Mouse (Mus musculus) forebrain, embryonic 13.5 days (tissue): ENCODE measurements at regions not wholly inside any gene's neighbourhood (a gene's known extent, or its start where the extent isn't known, plus 50 kb on each side); places are given as distances from the start of the nearest gene placed in this dataset.

Experiments used
- ATAC-seq: fragments of 200-750 bp; cut with Nextera tagmentation; 2 replicates; pipeline ENCODE4 v1.8.0; 2017
- H3K27ac ChIP-seq: fragments of 300-500 bp; sonication (generic); 2 replicates; pipeline ENCODE4 v1.5.1; 2015; ENCODE audit warnings: inconsistent platforms, mild to moderate bottlenecking, moderate library complexity
- H3K27me3 ChIP-seq: fragments of 300-500 bp; sonication (generic); 2 replicates; pipeline ENCODE4 v1.6.1; 2015; ENCODE audit warnings: mild to moderate bottlenecking, inconsistent platforms
- H3K36me3 ChIP-seq: fragments of 300-500 bp; sonication (generic); 2 replicates; pipeline ENCODE4 v1.6.1; 2015; ENCODE audit warnings: mild to moderate bottlenecking, inconsistent platforms; ENCODE audit not compliant: poor library complexity, severe bottlenecking
- H3K4me1 ChIP-seq: fragments of 300-500 bp; sonication (generic); 2 replicates; pipeline ENCODE4 v1.6.1; 2015; ENCODE audit warnings: inconsistent platforms
- H3K4me2 ChIP-seq: fragments of 300-500 bp; sonication (generic); 2 replicates; pipeline ENCODE4 v1.6.1; 2015; ENCODE audit warnings: inconsistent platforms, mild to moderate bottlenecking, moderate library complexity
- H3K4me3 ChIP-seq: fragments of 300-500 bp; sonication (generic); 2 replicates; pipeline ENCODE4 v1.5.1; 2015; ENCODE audit warnings: mild to moderate bottlenecking, inconsistent platforms
- H3K9ac ChIP-seq: fragments of 300-500 bp; sonication (generic); 2 replicates; pipeline ENCODE4 v1.6.1; 2015; ENCODE audit warnings: mild to moderate bottlenecking, inconsistent platforms
- H3K9me3 ChIP-seq: fragments of 300-500 bp; sonication (generic); replicated peaks from 2 replicates; pipeline ENCODE4 v1.6.1; 2016; ENCODE audit warnings: inconsistent platforms
- WGBS: fragments of 180-500 bp; shearing (Covaris S2); methylation state at CpG from one replicate; pipeline ENCODE4 v1.1.7; 2015; 5-methylcytosine and 5-hydroxymethylcytosine counted together

GRCm38 (mm10) chr2:103896160-103896559 lies 61.6 kb upstream of the Lmo2 start:
- Histone ChIP-seq H3K27me3 (no peaks in the 10 kb centered on the region), H3K9me3 (no peaks in the 10 kb centered on the region), H3K27ac (no peak overlapping the region), H3K4me1 (peaks cover 8% of the 10 kb centered on the region), H3K4me3 (no peak overlapping the region), H3K36me3 (no peaks in the 10 kb centered on the region), H3K9ac (no peak overlapping the region), H3K4me2 (no peak overlapping the region)
- 66% methylated on average over 5 of the region's 5 CpGs for WGBS
- no peak for ATAC-seq

- WGBS, result 27% methylated on average over 3 of the region's 3 CpGs
- Histone ChIP-seq H3K27ac (no peak overlapping the region), H3K9me3 (no peaks in the 10 kb centered on the region), H3K9ac (no peak overlapping the region), H3K4me3 (no peak overlapping the region), H3K27me3 (no peaks in the 10 kb centered on the region), H3K36me3 (no peaks in the 10 kb centered on the region), H3K4me1 (peaks cover 2% of the 10 kb centered on the region; the same call in 1 of the 2 replicates), H3K4me2 (no peak overlapping the region)
- ATAC-seq, result no peak
These were observed 61.0 kb upstream of the Lmo2 start for GRCm38 (mm10) chr2:103896814-103897213.

- H3K36me3 ChIP-seq, result no peaks in the 10 kb centered on the region
- no peak overlapping the region for H3K4me2 ChIP-seq
- ATAC-seq, result no peak
- no peak overlapping the region for H3K9ac ChIP-seq
- H3K27ac ChIP-seq, result no peak overlapping the region
- H3K9me3 ChIP-seq, result no peaks in the 10 kb centered on the region
- H3K4me3 ChIP-seq, result no peak overlapping the region
- WGBS, result 80% methylated on average over 6 of the region's 6 CpGs
- H3K4me1 ChIP-seq, result peaks cover 5% of the 10 kb centered on the region
- no peaks in the 10 kb centered on the region for H3K27me3 ChIP-seq
These were observed 58.1 kb upstream of the Lmo2 start for GRCm38 (mm10) chr2:103899713-103900112.

GRCm38 (mm10) chr2:103900384-103900783 lies 57.4 kb upstream of the Lmo2 start:
- Histone ChIP-seq H3K4me1 (peaks cover 5% of the 10 kb centered on the region), H3K27ac (no peak overlapping the region), H3K4me2 (no peak overlapping the region), H3K9me3 (no peaks in the 10 kb centered on the region), H3K36me3 (no peaks in the 10 kb centered on the region), H3K4me3 (no peak overlapping the region), H3K9ac (no peak overlapping the region), H3K27me3 (no peaks in the 10 kb centered on the region)
- no peak for ATAC-seq
- WGBS, result 70% methylated on average over 5 of the region's 5 CpGs

GRCm38 (mm10) chr2:103901457-103901856 lies 56.3 kb upstream of the Lmo2 start:
- 90% methylated on average over 1 of the region's 1 CpGs for WGBS

GRCm38 (mm10) chr2:103902777-103903176 lies 55.0 kb upstream of the Lmo2 start:
- peaks cover 20% of the 10 kb centered on the region for H3K4me1 ChIP-seq
- WGBS, result 46% methylated on average over 11 of the region's 11 CpGs
- no peaks in the 10 kb centered on the region for H3K27me3 ChIP-seq
- ATAC-seq, result no peak
- H3K4me2 ChIP-seq, result no peak overlapping the region
- H3K9me3 ChIP-seq, result no peaks in the 10 kb centered on the region
- no peak overlapping the region for H3K27ac ChIP-seq
- H3K36me3 ChIP-seq, result no peaks in the 10 kb centered on the region
- H3K4me3 ChIP-seq, result no peak overlapping the region
- no peak overlapping the region for H3K9ac ChIP-seq

More at GRCm38 (mm10) chr2:103901457-103901856, 56.3 kb upstream of the Lmo2 start:
- ATAC-seq, result no peak
- Histone ChIP-seq H3K9ac (no peak overlapping the region), H3K4me2 (no peak overlapping the region), H3K27me3 (no peaks in the 10 kb centered on the region), H3K36me3 (no peaks in the 10 kb centered on the region), H3K4me1 (peaks cover 14% of the 10 kb centered on the region), H3K27ac (no peak overlapping the region), H3K4me3 (no peak overlapping the region), H3K9me3 (no peaks in the 10 kb centered on the region)

GRCm38 (mm10) chr2:103905681-103906080 lies 52.1 kb upstream of the Lmo2 start:
- Histone ChIP-seq H3K27ac (no peak overlapping the region), H3K9ac (no peak overlapping the region), H3K36me3 (no peaks in the 10 kb centered on the region), H3K4me1 (peaks cover 20% of the 10 kb centered on the region), H3K9me3 (no peaks in the 10 kb centered on the region), H3K4me2 (no peak overlapping the region), H3K27me3 (no peaks in the 10 kb centered on the region), H3K4me3 (no peak overlapping the region)
- WGBS, result 85% methylated on average over 1 of the region's 1 CpGs
- ATAC-seq, result no peak

- ATAC-seq, result no peak
- peaks cover 20% of the 10 kb centered on the region for H3K4me1 ChIP-seq
- 13% methylated on average over 2 of the region's 2 CpGs for WGBS
- H3K27me3 ChIP-seq, result no peaks in the 10 kb centered on the region
- no peak overlapping the region for H3K4me2 ChIP-seq
- no peak overlapping the region for H3K27ac ChIP-seq
- no peaks in the 10 kb centered on the region for H3K36me3 ChIP-seq
- H3K4me3 ChIP-seq, result no peak overlapping the region
- H3K9ac ChIP-seq, result no peak overlapping the region
- H3K9me3 ChIP-seq, result no peaks in the 10 kb centered on the region
These were observed 51.1 kb upstream of the Lmo2 start for GRCm38 (mm10) chr2:103906581-103907184.
